Mouse (Mus musculus) cerebellum, adult 2 months (tissue): ENCODE measurements around the gene Slc38a8.

Source experiments
- CTCF ChIP-seq: fragments of 200-500 bp; IDR thresholded peaks from 2 replicates; pipeline ENCODE4 v1.5.1; 2011; ENCODE audit warnings: low read depth, mild to moderate bottlenecking, control low read depth, low read length, moderate library complexity, borderline replicate concordance; ENCODE audit not compliant: insufficient read depth
- POLR2A ChIP-seq: fragments of 200-500 bp; IDR thresholded peaks from 2 replicates; pipeline ENCODE4 v1.6.1; 2011; ENCODE audit warnings: low read length, control low read depth, borderline replicate concordance; ENCODE audit not compliant: insufficient read depth

DNA sequence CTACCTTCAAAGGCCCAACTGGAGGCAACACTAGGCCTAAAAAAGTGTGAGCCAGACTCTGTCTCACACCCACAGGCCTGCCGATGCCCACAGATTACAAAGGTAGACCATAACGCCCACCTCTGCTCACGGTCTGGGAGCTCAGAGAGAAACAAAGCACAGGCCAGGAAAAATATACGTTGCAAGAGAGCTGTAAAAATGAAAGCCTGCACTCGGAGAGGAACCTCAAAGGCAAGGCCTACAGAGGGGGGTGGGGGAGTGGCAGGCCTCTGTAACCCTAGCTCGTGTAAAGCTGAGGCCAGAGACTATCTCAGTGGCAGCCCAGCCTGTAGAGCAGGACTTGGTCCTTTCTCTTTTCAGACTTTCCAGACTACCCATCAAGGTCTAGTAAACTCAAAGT, 43.7 kb upstream of the Slc38a8 start:
- TF ChIP-seq CTCF (no peak), POLR2A (no peak)
